Mouse (Mus musculus) ES-E14 (cell line): ENCODE data around the gene Sh3glb2.

Source experiments
- CHD2 ChIP-seq: IDR thresholded peaks from 2 replicates; pipeline ENCODE4 v1.6.1; 2014; ENCODE audit warnings: mild to moderate bottlenecking, low read depth, low read length, inconsistent platforms
- HCFC1 ChIP-seq: IDR thresholded peaks from 2 replicates; pipeline ENCODE4 v1.6.1; 2012; ENCODE audit warnings: low read length, inconsistent platforms, borderline replicate concordance; ENCODE audit not compliant: insufficient read depth
- MAFK ChIP-seq: IDR thresholded peaks from 2 replicates; pipeline ENCODE4 v1.6.1; 2014; ENCODE audit warnings: mild to moderate bottlenecking, low read depth, low read length, inconsistent platforms; ENCODE audit not compliant: insufficient read depth
- ZC3H11A ChIP-seq: IDR thresholded peaks from 2 replicates; pipeline ENCODE4 v1.6.1; 2012; ENCODE audit warnings: low read depth, mild to moderate bottlenecking, inconsistent platforms, low read length, borderline replicate concordance
- ZNF384 ChIP-seq: IDR thresholded peaks from 2 replicates; pipeline ENCODE4 v1.6.1; 2012; ENCODE audit warnings: low read depth, low read length, inconsistent platforms

DNA sequence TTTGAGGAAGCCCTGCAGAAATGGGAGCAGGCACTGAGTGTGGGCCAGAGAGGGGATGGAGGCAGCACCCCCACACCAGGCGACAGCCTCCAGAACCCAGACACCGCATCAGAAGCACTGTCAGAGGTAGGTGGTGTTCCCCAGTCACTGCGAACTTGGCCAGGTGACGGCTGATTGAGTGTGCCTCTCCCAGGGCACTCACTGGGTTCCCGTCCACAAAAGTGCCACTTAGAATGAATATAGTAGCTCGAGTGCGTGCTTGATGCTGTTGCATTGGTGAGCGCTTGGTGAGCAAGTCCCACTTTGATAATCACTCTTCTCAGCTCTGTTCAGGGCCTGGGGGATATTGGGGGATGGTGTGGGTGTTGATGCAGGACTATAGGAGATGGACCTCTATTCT is 12.4 kb upstream of the Sh3glb2 start:
- no peak for TF ChIP-seq ZNF384
- TF ChIP-seq ZC3H11A, result no peak
- TF ChIP-seq CHD2, result no peak
- TF ChIP-seq MAFK, result no peak
- no peak for TF ChIP-seq HCFC1
